Mouse (Mus musculus): ENCODE measurements around the gene Hbb-bs.
"Not testable (repeated sequence)": the region's sequence is repeated elsewhere in the genome, so short reads cannot be mapped to it uniquely, and the experiment has no call there.

Gene Hbb-bs

GRCm38 (mm10) chr7:103813766-103814165, 14.1 kb downstream of the Hbb-bs start, which contains the start of gene Hbb-bt:
Gene Hbb-bt, minus strand, starts transcription at chr7:103813996.
- in situ Hi-C loops (cut with MboI; ENCODE audit: low pct_unique_long_range_greater_than_20kb in 1 of 2, low sequenced_read_pairs in 2 of 2, unreplicated experiment in 1 of 2) = no loop called here

- in situ Hi-C loops (cut with MboI; ENCODE audit: low pct_unique_long_range_greater_than_20kb in 1 of 2, low sequenced_read_pairs in 2 of 2, unreplicated experiment in 1 of 2) = not testable (repeated sequence)
These were observed 14.7 kb downstream of the Hbb-bs start for GRCm38 (mm10) chr7:103813152-103813551.

- in situ Hi-C loops (cut with MboI; ENCODE audit: low pct_unique_long_range_greater_than_20kb in 1 of 2, low sequenced_read_pairs in 2 of 2, unreplicated experiment in 1 of 2) = no loop called here
These were observed 15.7 kb downstream of the Hbb-bs start for GRCm38 (mm10) chr7:103812174-103812573.

GRCm38 (mm10) chr7:103811223-103811845, 16.6 kb downstream of the Hbb-bs start:
- in situ Hi-C loops (cut with MboI; ENCODE audit: low pct_unique_long_range_greater_than_20kb in 1 of 2, low sequenced_read_pairs in 2 of 2, unreplicated experiment in 1 of 2) = no loop called here

GRCm38 (mm10) chr7:103810746-103811145, 17.1 kb downstream of the Hbb-bs start:
- in situ Hi-C loops (cut with MboI; ENCODE audit: low pct_unique_long_range_greater_than_20kb in 1 of 2, low sequenced_read_pairs in 2 of 2, unreplicated experiment in 1 of 2) = no loop called here

- in situ Hi-C loops (cut with MboI; ENCODE audit: low pct_unique_long_range_greater_than_20kb in 1 of 2, low sequenced_read_pairs in 2 of 2, unreplicated experiment in 1 of 2) = no loop called here
These were observed 17.6 kb downstream of the Hbb-bs start for GRCm38 (mm10) chr7:103810296-103810695.

- in situ Hi-C loops (cut with MboI; ENCODE audit: low pct_unique_long_range_greater_than_20kb in 1 of 2, low sequenced_read_pairs in 2 of 2, unreplicated experiment in 1 of 2) = no loop called here
These were observed 18.1 kb downstream of the Hbb-bs start for GRCm38 (mm10) chr7:103809801-103810155.

- in situ Hi-C loops (cut with MboI; ENCODE audit: low pct_unique_long_range_greater_than_20kb in 1 of 2, low sequenced_read_pairs in 2 of 2, unreplicated experiment in 1 of 2) = no loop called here
These were observed 18.7 kb downstream of the Hbb-bs start for GRCm38 (mm10) chr7:103808971-103809800.

- in situ Hi-C loops (cut with MboI; ENCODE audit: low pct_unique_long_range_greater_than_20kb in 1 of 2, low sequenced_read_pairs in 2 of 2, unreplicated experiment in 1 of 2) = not testable (repeated sequence)
These were observed 19.8 kb downstream of the Hbb-bs start for GRCm38 (mm10) chr7:103808120-103808519.

GRCm38 (mm10) chr7:103806856-103807255, 21.0 kb downstream of the Hbb-bs start:
- in situ Hi-C loops (cut with MboI; ENCODE audit: low pct_unique_long_range_greater_than_20kb in 1 of 2, low sequenced_read_pairs in 2 of 2, unreplicated experiment in 1 of 2) = no loop called here

GRCm38 (mm10) chr7:103792669-103793388, 35.1 kb downstream of the Hbb-bs start:
- in situ Hi-C loops (cut with MboI; ENCODE audit: low pct_unique_long_range_greater_than_20kb in 1 of 2, low sequenced_read_pairs in 2 of 2, unreplicated experiment in 1 of 2) = no loop called here

- in situ Hi-C loops (cut with MboI; ENCODE audit: low pct_unique_long_range_greater_than_20kb in 1 of 2, low sequenced_read_pairs in 2 of 2, unreplicated experiment in 1 of 2) = no loop called here
These were observed 36.2 kb downstream of the Hbb-bs start, which contains the start of gene Olfr67 for GRCm38 (mm10) chr7:103791721-103792120. Gene Olfr67, minus strand, starts transcription at chr7:103791821.

GRCm38 (mm10) chr7:103779598-103779997, 48.3 kb downstream of the Hbb-bs start, which contains the start of gene Olfr68:
Gene Olfr68, minus strand, starts transcription at chr7:103779698.
- in situ Hi-C loops (cut with MboI; ENCODE audit: low pct_unique_long_range_greater_than_20kb in 1 of 2, low sequenced_read_pairs in 2 of 2, unreplicated experiment in 1 of 2) = no loop called here

- in situ Hi-C loops (cut with MboI; ENCODE audit: low pct_unique_long_range_greater_than_20kb in 1 of 2, low sequenced_read_pairs in 2 of 2, unreplicated experiment in 1 of 2) = not testable (repeated sequence)
These were observed 50.2 kb downstream of the Hbb-bs start for GRCm38 (mm10) chr7:103777652-103778051.
